In genomic region chr2:71541418-71542226, GRCm38 (mm10) we compare ENCODE assay signal across 9 mouse cellular contexts. TPM values are rescaled to one million over a fixed set of nuclear protein-coding genes. Genes with fewer than 3 reads are reported as not detected.
A peak's percentile ranks its signal among the peaks of the same experiment; 100 is the strongest.
DNase-seq lines count a peak whose midpoint lies in the region; ATAC-seq and TF ChIP-seq lines count a peak whose summit lies in the region.
"Had no signal": no experiment of that assay in that cellular context is flagged by ENCODE, and none has a peak within 500 bp of the region (broad histone marks: within the 10 kb centered on the region; RNA-seq: fewer than 3 reads in every experiment).

No protein-coding gene starts in this region.

- peak overlapping the region; percentile 71 for H3K27ac ChIP-seq in MEL (ENCODE audit: control insufficient read depth, low read depth, low read length)
- H3K27ac ChIP-seq in forebrain, embryonic 16.5 days (ENCODE audit: low read length): peak overlapping the region; percentile 93
- H3K27ac ChIP-seq in midbrain, embryonic 12.5 days (replicated peaks): no peak overlapping the region

- H3K4me3 ChIP-seq in MEL (ENCODE audit: control insufficient read depth in 1 of 2, insufficient read depth in 1 of 2, low read depth in 2 of 2, low read length in 2 of 2): peak overlapping the region; percentile 0 to 86; a peak in 2 of 4 replicates
- peak overlapping the region; percentile 57 for H3K4me3 ChIP-seq in forebrain, embryonic 16.5 days (replicated peaks; ENCODE audit: low read length)
- H3K4me3 ChIP-seq in midbrain, embryonic 12.5 days: peak overlapping the region; percentile 6; the same call in 1 of the 2 replicates

- H3K79me2 ChIP-seq in MEL (ENCODE audit: control insufficient read depth, insufficient read depth, low read length, poor library complexity): no peaks in the 10 kb centered on the region

- TF ChIP-seq EP300 in MEL (IDR thresholded peaks at IDR 0.05; ENCODE audit: low read depth in 1 of 2, low read length in 2 of 2): no peak

- H3K4me2 ChIP-seq in forebrain, embryonic 16.5 days (ENCODE audit: low read length): peak overlapping the region; percentile 79
- H3K4me2 ChIP-seq in midbrain, embryonic 12.5 days (replicated peaks): peak overlapping the region; percentile 24

- TF ChIP-seq POLR2A in MEL (IDR thresholded peaks at IDR 0.05; ENCODE audit: control insufficient read depth in 1 of 2, insufficient read depth in 1 of 2, low read depth in 1 of 2, low read length in 2 of 2, poor library complexity in 1 of 2): no peak

- H3K9me3 ChIP-seq in MEL (replicated peaks; ENCODE audit: insufficient read depth, low read length): no peaks in the 10 kb centered on the region
- H3K9me3 ChIP-seq in forebrain, embryonic 16.5 days (ENCODE audit: control insufficient read depth, low read length): no peaks in the 10 kb centered on the region
- no peaks in the 10 kb centered on the region for H3K9me3 ChIP-seq in midbrain, embryonic 12.5 days

- H3K27me3 ChIP-seq in MEL (ENCODE audit: control insufficient read depth in 1 of 2, insufficient read depth in 2 of 2, low read length in 2 of 2): no peaks in the 10 kb centered on the region
- H3K27me3 ChIP-seq in forebrain, embryonic 16.5 days (replicated peaks; ENCODE audit: control insufficient read depth, insufficient read depth, low read length): peaks cover 19% of the 10 kb centered on the region
- peaks cover 93% of the 10 kb centered on the region for H3K27me3 ChIP-seq in midbrain, embryonic 12.5 days

- H3K4me1 ChIP-seq in MEL (ENCODE audit: control insufficient read depth in 1 of 2, insufficient read depth in 2 of 2, low read length in 2 of 2): peaks cover 9 to 16% of the 10 kb centered on the region in 2 experiments; a peak in 3 of 4 replicates
- peaks cover 32% of the 10 kb centered on the region for H3K4me1 ChIP-seq in forebrain, embryonic 16.5 days (replicated peaks; ENCODE audit: control insufficient read depth, insufficient read depth, low read length)
- H3K4me1 ChIP-seq in midbrain, embryonic 12.5 days: peaks cover 50% of the 10 kb centered on the region

- peak; percentile 8; the same call in 1 of the 2 replicates for ATAC-seq in forebrain, embryonic 16.5 days
- no peak for ATAC-seq in midbrain, embryonic 12.5 days (ENCODE audit: low FRiP score, low read depth)

- H3K9ac ChIP-seq in MEL (ENCODE audit: control insufficient read depth, low read depth, low read length, poor library complexity, severe bottlenecking): peak overlapping the region; percentile 23
- peak overlapping the region; percentile 66 for H3K9ac ChIP-seq in forebrain, embryonic 16.5 days (replicated peaks; ENCODE audit: low read depth, low read length)
- no peak overlapping the region; the same call in 1 of the 2 replicates for H3K9ac ChIP-seq in midbrain, embryonic 12.5 days (replicated peaks)

- no peak for TF ChIP-seq RAD21 in MEL (IDR thresholded peaks at IDR 0.05; ENCODE audit: low read depth, low read length)

- no peak for TF ChIP-seq CTCF in MEL (IDR thresholded peaks at IDR 0.05 in 2 of 3, conservative IDR thresholded peaks at IDR 0.05 in 1 of 3; ENCODE audit: control insufficient read depth in 1 of 3, insufficient read depth in 1 of 3, low read depth in 2 of 3, low read length in 3 of 3, poor library complexity in 1 of 3, severe bottlenecking in 1 of 3)

- peak; percentile 63 for DNase-seq in embryo, embryonic 10 days (ENCODE audit: low spot score)
- no peak for DNase-seq in embryo, embryonic 9.5 days (ENCODE audit: extremely low spot score)
- DNase-seq in MEL (ENCODE audit: low read depth, low spot score): no peak
- DNase-seq in layer of hippocampus, adult 11-12 months (ENCODE audit: low spot score): no peak
- no peak for DNase-seq in lung, postnatal 4 days
- DNase-seq in layer of hippocampus, adult 8-10 months (ENCODE audit: low spot score in 2 of 2): no peak

- WGBS in forebrain, embryonic 16.5 days: 5% methylated on average over 37 of the region's 37 CpGs
- WGBS in midbrain, embryonic 12.5 days: under 1% methylated on average over 36 of the region's 37 CpGs

- peaks cover 0 to 12% of the 10 kb centered on the region in 2 experiments; a peak in 2 of 4 replicates for H3K36me3 ChIP-seq in MEL (ENCODE audit: control insufficient read depth in 1 of 2, insufficient read depth in 2 of 2, low read length in 2 of 2)
- no peaks in the 10 kb centered on the region for H3K36me3 ChIP-seq in forebrain, embryonic 16.5 days (ENCODE audit: control insufficient read depth, insufficient read depth)
- no peaks in the 10 kb centered on the region for H3K36me3 ChIP-seq in midbrain, embryonic 12.5 days

TF ChIP-seq in MEL, 35 proteins besides CTCF, POLR2A, EP300 and RAD21:
- TF ChIP-seq USF1 (IDR thresholded peaks at IDR 0.05; ENCODE audit: low read depth, low read length): no peak
- no peak for TF ChIP-seq E2F4 (IDR thresholded peaks at IDR 0.05; ENCODE audit: borderline replicate concordance, low read depth, low read length)
- TF ChIP-seq GABPA (IDR thresholded peaks at IDR 0.05; ENCODE audit: low read depth, low read length): no peak
- TF ChIP-seq KAT2A (conservative IDR thresholded peaks at IDR 0.05; ENCODE audit: low read depth, low read length): no peak
- no peak for TF ChIP-seq GATA1 (IDR thresholded peaks at IDR 0.05; ENCODE audit: low read depth, low read length)
- TF ChIP-seq MXI1 (IDR thresholded peaks at IDR 0.05; ENCODE audit: low read depth, low read length): no peak
- TF ChIP-seq MYB (IDR thresholded peaks at IDR 0.05; ENCODE audit: low read depth, low read length): no peak
- no peak for TF ChIP-seq POLR2AphosphoS5 (IDR thresholded peaks at IDR 0.05; ENCODE audit: borderline replicate concordance, low read depth, low read length)
- TF ChIP-seq SMC3 (IDR thresholded peaks at IDR 0.05; ENCODE audit: low read depth, low read length): no peak
- no peak for TF ChIP-seq NELFE (IDR thresholded peaks at IDR 0.05; ENCODE audit: low read depth, low read length)
- TF ChIP-seq POLR2AphosphoS2 (IDR thresholded peaks at IDR 0.05; ENCODE audit: low read length): no peak
- TF ChIP-seq ZNF384 (IDR thresholded peaks at IDR 0.05; ENCODE audit: low read depth, low read length): no peak
- no peak for TF ChIP-seq MAZ (IDR thresholded peaks at IDR 0.05; ENCODE audit: low read depth, low read length)
- no peak for TF ChIP-seq UBTF (IDR thresholded peaks at IDR 0.05; ENCODE audit: borderline replicate concordance, insufficient read depth, low read depth, low read length)
- no peak for TF ChIP-seq TBP (IDR thresholded peaks at IDR 0.05; ENCODE audit: low read depth, low read length)
- TF ChIP-seq CHD2 (IDR thresholded peaks at IDR 0.05; ENCODE audit: low read length): no peak
- no peak for TF ChIP-seq TCF12 (IDR thresholded peaks at IDR 0.05; ENCODE audit: low read depth, low read length)
TF ChIP-seq in MEL: peak in this region for 0.

RNA-seq across cellular contexts. Expression of gene Dlx2, which starts 4.9 kb away (rescaled TPM):
- not detected in 2 replicates for total RNA-seq in MEL (2012; rRNA removed)
- not detected for polyA plus RNA-seq in MEL (2012; ENCODE audit: insufficient read depth in 1 of 2, insufficient read length in 2 of 2, low read depth in 1 of 2, low replicate concordance in 2 of 2, missing spikeins in 1 of 2)
- polyA plus RNA-seq in forebrain, embryonic 16.5 days (2015; fragmentation: Nextera tagmentation; extraction: Ambion mirVana): 45.2 and 49.8 TPM in 2 replicates
- polyA plus RNA-seq in midbrain, embryonic 12.5 days (2016; fragmentation: Nextera tagmentation; extraction: Ambion mirVana): 15.8 and 21.5 TPM in 2 replicates
- 1 to 10 TPM; 3.6 to 4.9 (median 4.7) TPM for total RNA-seq in layer of hippocampus, adult 8-10 months (2022)
- total RNA-seq: heart, postnatal 10 days had no signal

RNA-seq across cellular contexts. Expression of gene Dlx1, which starts 13.7 kb away (rescaled TPM):
- total RNA-seq in MEL (2012; rRNA removed): 3.4 and 3.7 TPM in 2 replicates
- polyA plus RNA-seq in MEL (2012; ENCODE audit: insufficient read depth in 1 of 2, insufficient read length in 2 of 2, low read depth in 1 of 2, low replicate concordance in 2 of 2, missing spikeins in 1 of 2): 10 to 100 TPM in 1 of 2 experiments, not detected in 1; 11.8 TPM
- 232 and 239 TPM in 2 replicates for polyA plus RNA-seq in forebrain, embryonic 16.5 days (2015; fragmentation: Nextera tagmentation; extraction: Ambion mirVana)
- 37.2 and 59.9 TPM in 2 replicates for polyA plus RNA-seq in midbrain, embryonic 12.5 days (2016; fragmentation: Nextera tagmentation; extraction: Ambion mirVana)
- 10 to 100 TPM; 14.0 to 16.3 (median 15.2) TPM for total RNA-seq in layer of hippocampus, adult 8-10 months (2022)

Comparison
In these comparisons a context has a peak if more than half of its experiments do, and no peak if none do; other contexts are left out.
1. H3K4me3 ChIP-seq: peak in every context shown above with its lines; median percentile 57 in forebrain, embryonic 16.5 days; 43 in MEL; 6 in midbrain, embryonic 12.5 days.
2. RNA of gene Dlx2, which starts 4.9 kb away (polyA plus RNA-seq): 45.2 to 49.8 TPM in forebrain, embryonic 16.5 days and 15.8 to 21.5 TPM in midbrain, embryonic 12.5 days; not detected in MEL; every median in the first group is over 10 times any median in the second.